Mouse (Mus musculus): ENCODE data around the gene Abo. TPM values are rescaled to one million over a fixed set of nuclear protein-coding genes. Genes with fewer than 3 reads are reported as not detected.
A peak's percentile ranks its signal among the peaks of the same experiment; 100 is the strongest.

Gene Abo
- polyA plus RNA-seq (2015; fragmentation: Nextera tagmentation; extraction: Ambion mirVana): not detected in 2 replicates

DNA sequence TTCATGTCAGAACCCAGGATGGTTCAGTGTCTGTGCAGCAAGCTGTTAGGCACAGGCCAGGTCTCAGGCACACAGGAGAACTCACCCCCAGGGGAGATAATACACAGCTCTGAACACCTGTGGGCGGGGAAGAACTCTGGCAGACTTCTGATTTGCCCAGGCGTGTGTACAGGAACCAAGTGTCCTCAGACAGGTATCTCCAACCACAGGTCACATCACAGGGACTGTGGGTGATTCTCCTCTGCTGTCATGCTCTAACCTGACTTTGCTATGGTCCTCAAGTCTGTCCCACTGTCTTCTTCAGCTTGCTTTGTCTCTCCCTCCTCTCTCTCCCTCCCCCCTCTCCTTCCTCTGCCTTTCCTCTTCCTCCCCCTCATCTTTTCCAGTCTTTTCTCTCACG is at the start of gene Abo:
Gene Abo, minus strand, starts transcription at position 101 of the 400 bp plus-strand sequence.
- no peaks in the 10 kb centered on the region for H3K9me3 ChIP-seq (ENCODE audit: control insufficient read depth, low read length)
- H3K4me2 ChIP-seq (ENCODE audit: low read length): no peak within 1 kb of the TSS
- no peaks in the 10 kb centered on the region for H3K27me3 ChIP-seq (replicated peaks; ENCODE audit: control insufficient read depth, insufficient read depth, low read length)
- no peak within 1 kb of the TSS for H3K27ac ChIP-seq (ENCODE audit: low read length)
- no peak within 1 kb of the TSS for H3K9ac ChIP-seq (replicated peaks; ENCODE audit: low read depth, low read length)
- H3K4me1 ChIP-seq (replicated peaks; ENCODE audit: control insufficient read depth, insufficient read depth, low read length): no peaks in the 10 kb centered on the region
- H3K4me3 ChIP-seq (replicated peaks; ENCODE audit: low read length): no peak within 1 kb of the TSS
- 64% methylated on average over 3 of the region's 3 CpGs for WGBS
- no peaks in the 10 kb centered on the region for H3K36me3 ChIP-seq (ENCODE audit: control insufficient read depth, insufficient read depth)
- ATAC-seq: no peak

DNA sequence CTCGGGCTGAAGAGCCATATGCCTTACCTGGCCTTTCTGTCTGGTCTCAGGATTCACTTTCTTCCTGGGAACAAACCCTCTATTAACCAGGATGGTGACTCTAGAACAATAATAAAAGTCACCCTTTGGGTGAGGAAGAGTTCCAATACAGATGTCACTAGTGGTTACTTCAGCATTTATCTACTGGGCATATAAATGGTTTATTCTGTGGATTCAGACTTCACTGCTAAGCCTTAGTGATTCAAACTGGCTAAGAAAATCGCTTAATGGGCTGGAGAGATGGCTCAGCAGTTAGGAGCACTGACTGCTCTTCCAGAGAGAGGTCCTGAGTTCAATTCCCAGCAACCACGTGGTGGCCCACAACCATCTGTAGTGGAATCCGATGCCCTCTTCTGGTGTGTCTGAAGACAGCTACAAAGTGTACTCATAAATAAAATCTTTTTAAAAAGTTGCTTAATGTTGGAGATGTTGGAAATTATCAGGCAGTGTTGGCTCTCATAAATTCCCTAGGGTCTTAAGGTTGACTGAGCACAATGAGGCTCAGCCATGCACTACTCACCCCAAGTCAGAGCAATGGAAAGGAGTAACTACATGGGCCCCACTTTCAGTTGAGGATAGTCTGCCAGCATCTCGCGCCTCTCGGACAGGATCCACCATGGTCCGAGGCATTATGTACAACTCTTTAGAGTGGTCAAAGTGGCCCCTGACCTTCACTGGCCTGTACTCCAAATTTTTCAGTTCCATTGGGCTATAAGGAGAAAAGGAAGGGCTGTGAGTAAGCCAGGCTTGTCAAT is 49.6 kb upstream of the Abo start:
- H3K4me2 ChIP-seq (ENCODE audit: low read length): no peak overlapping the region
- no peaks in the 10 kb centered on the region for H3K9me3 ChIP-seq (ENCODE audit: control insufficient read depth, low read length)

GRCm38 (mm10) chr2:26913416-26914147 is 48.8 kb upstream of the Abo start:
- no peak for ATAC-seq
- Histone ChIP-seq H3K9ac (replicated peaks; ENCODE audit: low read depth, low read length) (no peak overlapping the region), H3K4me1 (replicated peaks; ENCODE audit: control insufficient read depth, insufficient read depth, low read length) (peaks cover 52% of the 10 kb centered on the region)

More for the DNA sequence above, 49.6 kb upstream of the Abo start:
- peaks cover 45% of the 10 kb centered on the region for H3K4me1 ChIP-seq (replicated peaks; ENCODE audit: control insufficient read depth, insufficient read depth, low read length)
- H3K27ac ChIP-seq (ENCODE audit: low read length): no peak overlapping the region
- no peak overlapping the region for H3K9ac ChIP-seq (replicated peaks; ENCODE audit: low read depth, low read length)
- no peaks in the 10 kb centered on the region for H3K27me3 ChIP-seq (replicated peaks; ENCODE audit: control insufficient read depth, insufficient read depth, low read length)
- H3K4me3 ChIP-seq (replicated peaks; ENCODE audit: low read length): no peak overlapping the region
- 59% methylated on average over 8 of the region's 8 CpGs for WGBS
- peaks cover 36% of the 10 kb centered on the region for H3K36me3 ChIP-seq (ENCODE audit: control insufficient read depth, insufficient read depth)
- no peak for ATAC-seq

GRCm38 (mm10) chr2:26912253-26912770 is 47.5 kb upstream of the Abo start:
- no peaks in the 10 kb centered on the region for H3K9me3 ChIP-seq (ENCODE audit: control insufficient read depth, low read length)
- no peak overlapping the region for H3K27ac ChIP-seq (ENCODE audit: low read length)
- 65% methylated on average over 5 of the region's 5 CpGs for WGBS
- H3K9ac ChIP-seq (replicated peaks; ENCODE audit: low read depth, low read length): peak overlapping the region; percentile 84
- H3K4me1 ChIP-seq (replicated peaks; ENCODE audit: control insufficient read depth, insufficient read depth, low read length): peaks cover 48% of the 10 kb centered on the region
- H3K4me3 ChIP-seq (replicated peaks; ENCODE audit: low read length): peak overlapping the region; percentile 84
- H3K36me3 ChIP-seq (ENCODE audit: control insufficient read depth, insufficient read depth): peaks cover 35% of the 10 kb centered on the region
- ATAC-seq: no peak
- H3K4me2 ChIP-seq (ENCODE audit: low read length): peak overlapping the region; percentile 98
- no peaks in the 10 kb centered on the region for H3K27me3 ChIP-seq (replicated peaks; ENCODE audit: control insufficient read depth, insufficient read depth, low read length)

More at GRCm38 (mm10) chr2:26913416-26914147, 48.8 kb upstream of the Abo start:
- Histone ChIP-seq H3K27me3 (replicated peaks; ENCODE audit: control insufficient read depth, insufficient read depth, low read length) (no peaks in the 10 kb centered on the region), H3K4me3 (replicated peaks; ENCODE audit: low read length) (no peak overlapping the region), H3K9me3 (ENCODE audit: control insufficient read depth, low read length) (no peaks in the 10 kb centered on the region), H3K27ac (ENCODE audit: low read length) (no peak overlapping the region), H3K4me2 (ENCODE audit: low read length) (no peak overlapping the region), H3K36me3 (ENCODE audit: control insufficient read depth, insufficient read depth) (peaks cover 29% of the 10 kb centered on the region)
- WGBS: 85% methylated on average over 17 of the region's 17 CpGs

DNA sequence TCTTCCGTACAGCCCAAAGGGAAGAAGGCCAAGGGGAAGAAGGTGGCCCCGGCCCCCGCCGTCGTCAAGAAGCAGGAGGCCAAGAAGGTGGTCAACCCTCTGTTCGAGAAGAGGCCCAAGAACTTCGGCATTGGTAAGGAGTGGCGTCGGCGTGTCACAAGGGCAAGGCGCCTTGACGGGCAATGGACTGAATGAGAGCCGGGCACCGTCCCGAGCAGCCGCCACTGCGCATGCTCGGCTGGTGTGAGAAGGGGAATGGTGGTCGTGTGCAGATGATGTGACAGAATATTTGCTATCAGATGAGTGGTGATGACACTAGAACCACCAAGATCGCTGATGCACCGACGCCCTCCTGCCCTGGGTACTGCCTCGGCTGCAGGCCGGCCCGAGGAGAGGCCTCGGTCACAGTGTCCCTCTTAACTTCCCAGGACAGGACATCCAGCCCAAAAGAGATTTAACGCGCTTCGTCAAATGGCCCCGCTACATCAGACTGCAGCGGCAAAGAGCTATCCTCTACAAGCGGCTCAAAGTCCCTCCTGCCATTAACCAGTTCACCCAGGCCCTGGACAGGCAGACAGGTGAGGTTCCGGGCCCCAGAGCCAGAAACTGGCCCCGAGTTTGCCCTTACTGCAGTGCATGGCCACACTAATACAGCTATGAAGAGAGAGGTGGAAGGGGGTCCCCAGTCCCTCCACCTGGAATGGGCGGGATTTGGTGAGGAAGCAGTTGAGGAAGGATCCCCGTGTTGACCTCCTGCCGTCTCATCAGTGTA is 46.4 kb upstream of the Abo start:
- peak; percentile 54 for ATAC-seq
- Histone ChIP-seq H3K9me3 (ENCODE audit: control insufficient read depth, low read length) (no peaks in the 10 kb centered on the region), H3K4me1 (replicated peaks; ENCODE audit: control insufficient read depth, insufficient read depth, low read length) (peaks cover 40% of the 10 kb centered on the region), H3K9ac (replicated peaks; ENCODE audit: low read depth, low read length) (peak overlapping the region; percentile 84), H3K36me3 (ENCODE audit: control insufficient read depth, insufficient read depth) (peaks cover 42% of the 10 kb centered on the region), H3K4me3 (replicated peaks; ENCODE audit: low read length) (peak overlapping the region; percentile 84), H3K27me3 (replicated peaks; ENCODE audit: control insufficient read depth, insufficient read depth, low read length) (no peaks in the 10 kb centered on the region), H3K4me2 (ENCODE audit: low read length) (peak overlapping the region; percentile 98), H3K27ac (ENCODE audit: low read length) (peak overlapping the region; percentile 86)
- under 1% methylated on average over 37 of the region's 37 CpGs for WGBS

DNA sequence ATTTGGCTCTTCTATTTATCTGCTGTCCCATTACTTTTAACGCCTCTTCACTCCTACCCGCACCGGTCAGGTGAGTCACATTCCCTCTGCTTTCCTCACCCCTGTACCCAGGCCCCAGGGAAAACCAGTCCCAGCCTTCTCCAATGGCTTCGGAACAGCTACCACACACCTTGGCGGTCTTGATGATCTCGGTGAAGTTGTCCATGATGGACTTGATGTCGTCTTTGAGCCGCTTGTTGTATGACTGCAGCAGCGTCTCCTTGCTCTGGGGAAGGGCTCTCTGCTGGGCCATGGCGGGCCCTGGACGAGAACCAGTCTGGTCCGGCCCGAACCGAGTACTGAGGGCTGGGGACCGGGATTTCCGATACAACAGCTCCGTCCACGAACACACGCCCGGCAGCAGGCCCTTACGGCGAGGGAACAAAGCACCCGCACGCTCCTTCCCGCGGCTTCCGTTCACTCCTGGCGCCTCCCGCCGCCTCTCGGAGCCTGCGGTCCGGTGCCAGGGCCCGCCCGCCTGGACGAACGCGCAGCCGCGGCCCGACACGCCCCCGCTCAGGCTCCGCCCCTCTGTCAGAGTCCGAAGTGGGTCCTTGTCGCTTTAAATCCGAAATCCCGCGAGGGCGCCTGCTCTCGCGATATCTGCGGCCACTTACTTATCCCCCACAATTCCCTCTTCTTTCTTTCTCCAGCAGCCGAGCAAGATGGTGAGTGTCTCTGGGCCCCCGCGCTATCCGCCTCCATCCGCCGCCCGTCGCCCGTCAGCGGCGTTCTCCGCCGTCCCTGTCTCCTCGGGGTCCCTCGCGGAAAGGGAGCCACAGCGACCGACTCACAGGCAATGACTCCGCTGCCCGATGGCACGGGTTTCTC is 45.6 kb upstream of the Abo start, which contains the start of the genes Med22 and Rpl7a:
Gene Med22, minus strand, starts transcription at position 554 of the 870 bp plus-strand sequence.
Gene Rpl7a, plus strand, starts transcription at position 641 of the 870 bp plus-strand sequence.
- no peaks in the 10 kb centered on the region for H3K27me3 ChIP-seq (replicated peaks; ENCODE audit: control insufficient read depth, insufficient read depth, low read length)
- peaks cover 45% of the 10 kb centered on the region for H3K36me3 ChIP-seq (ENCODE audit: control insufficient read depth, insufficient read depth)
- peak within 1 kb of the TSS; percentile 98 for H3K4me2 ChIP-seq (ENCODE audit: low read length)
- peaks cover 34% of the 10 kb centered on the region for H3K4me1 ChIP-seq (replicated peaks; ENCODE audit: control insufficient read depth, insufficient read depth, low read length)
- peak within 1 kb of the TSS; percentile 84 for H3K4me3 ChIP-seq (replicated peaks; ENCODE audit: low read length)
- peak within 1 kb of the TSS; percentile 94 for H3K9ac ChIP-seq (replicated peaks; ENCODE audit: low read depth, low read length)
- WGBS: under 1% methylated on average over 74 of the region's 74 CpGs
- peak within 1 kb of the TSS; percentile 88 for H3K27ac ChIP-seq (ENCODE audit: low read length)
- no peaks in the 10 kb centered on the region for H3K9me3 ChIP-seq (ENCODE audit: control insufficient read depth, low read length)
- peak; percentile 90 for ATAC-seq

GRCm38 (mm10) chr2:26909387-26909784 is 44.6 kb upstream of the Abo start:
- Histone ChIP-seq H3K9ac (replicated peaks; ENCODE audit: low read depth, low read length) (peak overlapping the region; percentile 94), H3K36me3 (ENCODE audit: control insufficient read depth, insufficient read depth) (peaks cover 42% of the 10 kb centered on the region), H3K4me3 (replicated peaks; ENCODE audit: low read length) (peak overlapping the region; percentile 84), H3K27me3 (replicated peaks; ENCODE audit: control insufficient read depth, insufficient read depth, low read length) (no peaks in the 10 kb centered on the region), H3K27ac (ENCODE audit: low read length) (0 out of 2 replicates have a peak overlapping the region, but pooled peaks have one; percentile 88), H3K4me2 (ENCODE audit: low read length) (peak overlapping the region; percentile 71), H3K4me1 (replicated peaks; ENCODE audit: control insufficient read depth, insufficient read depth, low read length) (peaks cover 30% of the 10 kb centered on the region), H3K9me3 (ENCODE audit: control insufficient read depth, low read length) (no peaks in the 10 kb centered on the region)
- no peak for ATAC-seq

DNA sequence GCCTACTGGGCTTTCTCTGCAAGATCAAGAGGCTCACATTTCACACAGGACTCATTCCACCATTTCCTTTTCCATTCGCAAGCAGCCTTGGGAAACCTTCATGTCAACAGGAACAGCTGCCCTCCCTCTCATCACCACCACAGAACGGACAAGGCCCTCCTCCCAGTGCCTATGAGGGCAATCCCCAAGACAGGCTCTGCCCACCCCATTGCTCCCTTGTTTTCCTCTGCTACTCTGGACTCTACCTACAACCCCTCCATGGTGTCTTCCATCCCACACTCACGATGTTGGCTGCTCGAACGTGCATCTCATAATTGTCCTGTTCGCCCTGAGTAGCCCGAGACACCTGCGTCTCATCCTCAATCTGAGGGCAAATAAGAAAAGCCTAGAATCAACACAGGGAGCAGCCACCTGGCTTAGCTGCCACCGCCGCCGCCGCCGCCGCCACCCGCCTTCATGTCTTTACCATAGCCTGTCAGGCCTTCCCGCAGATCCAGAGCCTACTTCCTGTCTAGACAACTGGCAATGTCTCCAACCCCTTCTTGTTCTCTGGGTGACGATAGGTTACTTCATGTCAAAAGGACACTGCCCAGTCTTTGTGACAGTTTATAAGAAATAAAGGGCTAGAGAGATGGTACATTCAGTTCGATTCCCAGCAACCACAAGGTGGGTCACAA is 44.1 kb upstream of the Abo start:
- peak overlapping the region; percentile 71 for H3K4me2 ChIP-seq (ENCODE audit: low read length)
- H3K4me1 ChIP-seq (replicated peaks; ENCODE audit: control insufficient read depth, insufficient read depth, low read length): peaks cover 31% of the 10 kb centered on the region
- H3K36me3 ChIP-seq (ENCODE audit: control insufficient read depth, insufficient read depth): peaks cover 38% of the 10 kb centered on the region
- H3K27me3 ChIP-seq (replicated peaks; ENCODE audit: control insufficient read depth, insufficient read depth, low read length): no peaks in the 10 kb centered on the region
- peak overlapping the region; percentile 84 for H3K4me3 ChIP-seq (replicated peaks; ENCODE audit: low read length)
- no peak for ATAC-seq
- no peaks in the 10 kb centered on the region for H3K9me3 ChIP-seq (ENCODE audit: control insufficient read depth, low read length)
- 90% methylated on average over 18 of the region's 18 CpGs for WGBS
- H3K27ac ChIP-seq (ENCODE audit: low read length): no peak overlapping the region
- H3K9ac ChIP-seq (replicated peaks; ENCODE audit: low read depth, low read length): peak overlapping the region; percentile 17

Measured in forebrain, embryonic 16.5 days (tissue).